Mouse (Mus musculus) testis, adult 2 months (tissue): ENCODE data around the gene 1700028J19Rik.
"Not testable (repeated sequence)": the region's sequence is repeated elsewhere in the genome, so short reads cannot be mapped to it uniquely, and the experiment has no call there.

Experiments
- CTCF ChIP-seq: fragments of 200-500 bp; IDR thresholded peaks from 2 replicates; pipeline ENCODE4 v1.5.1; 2012; ENCODE audit warnings: low read depth, mild to moderate bottlenecking, inconsistent platforms, low read length, moderate library complexity; ENCODE audit not compliant: control insufficient read depth, insufficient read depth, insufficient replicate concordance
- POLR2A ChIP-seq: fragments of 200-500 bp; IDR thresholded peaks from 2 replicates; pipeline ENCODE4 v1.6.1; 2012; ENCODE audit warnings: low read depth, mild to moderate bottlenecking, inconsistent platforms, low read length, moderate library complexity; ENCODE audit not compliant: control insufficient read depth

GRCm38 (mm10) chr7:44222335-44222734 lies 24.2 kb downstream of the 1700028J19Rik start:
- TF ChIP-seq CTCF, POLR2A: not testable (repeated sequence)
